Mouse (Mus musculus) G1E (cell line): ENCODE measurements around the gene Pak4. TPM values are rescaled to one million over a fixed set of nuclear protein-coding genes. Genes with fewer than 3 reads are reported as not detected.

ENCODE experiments used
- ATAC-seq: 2 replicates; pipeline ENCODE4 v1.8.0; 2016; ENCODE audit warnings: mild to moderate bottlenecking; ENCODE audit not compliant: insufficient number of reproducible peaks, poor library complexity, low FRiP score, severe bottlenecking; ENCODE audit errors: extremely low read depth
- DNase-seq: peaks from one replicate; pipeline ENCODE4 v3.0.0; 2012; ENCODE audit warnings: low spot score
- H3K27me3 ChIP-seq: 2 replicates; pipeline ENCODE4 v1.6.1; 2012; ENCODE audit warnings: mild to moderate bottlenecking, low read length, inconsistent platforms; ENCODE audit not compliant: insufficient read depth
- H3K36me3 ChIP-seq: replicated peaks from 2 replicates; pipeline ENCODE3; 2012; ENCODE audit warnings: mild to moderate bottlenecking, inconsistent platforms
- H3K4me1 ChIP-seq: 2 replicates; pipeline ENCODE4 v1.6.1; 2012; ENCODE audit warnings: low read depth, low read length, inconsistent platforms, mixed read lengths; ENCODE audit not compliant: insufficient read depth
- H3K4me3 ChIP-seq: 2 replicates; pipeline ENCODE4 v1.5.1; 2012; ENCODE audit warnings: low read depth, mild to moderate bottlenecking, inconsistent platforms, low read length, moderate library complexity, mixed read lengths
- H3K9me3 ChIP-seq: replicated peaks from 2 replicates; pipeline ENCODE4 v1.6.1; 2012; ENCODE audit warnings: inconsistent platforms
- CTCF ChIP-seq: IDR thresholded peaks from 2 replicates; pipeline ENCODE4 v1.5.1; 2012; ENCODE audit warnings: low read depth, low read length, inconsistent platforms, mixed read lengths
- GATA1 ChIP-seq: IDR thresholded peaks from 2 replicates; pipeline ENCODE4 v1.6.1; 2012; ENCODE audit warnings: borderline replicate concordance, low read length, inconsistent platforms, mixed read lengths
- GATA2 ChIP-seq: IDR thresholded peaks from 2 replicates; pipeline ENCODE4 v1.6.1; 2012; ENCODE audit warnings: low read depth, low read length, inconsistent platforms, borderline replicate concordance
- POLR2AphosphoS5 ChIP-seq: IDR thresholded peaks from 2 replicates; pipeline ENCODE4 v1.6.1; 2012; ENCODE audit warnings: low read depth, low read length, inconsistent platforms; ENCODE audit not compliant: insufficient replicate concordance
- TAL1 ChIP-seq: conservative IDR thresholded peaks from 2 replicates; pipeline ENCODE4 v1.6.1; 2012; ENCODE audit warnings: low read depth, low read length, inconsistent platforms, mixed read lengths
- polyA plus RNA-seq: library from polyadenylated mRNA; stranded (reverse); fragments of >175 nt; gene quantifications from 2 replicates; pipeline ENCODE4 v1.2.3, GENCODE M21; 2012
- total RNA-seq, 2 experiments: library from RNA; stranded (forward) in 1 of 2; stranded (reverse) in 1 of 2; fragments of 200-1000 nt in 1 of 2; fragments of >200 nt in 1 of 2; fragmentation: Nextera tagmentation in 1 of 2; gene quantifications; 2 replicates each; pipeline ENCODE4 v1.2.3; 2014 to 2017

Pak4 gene
- total and polyA plus RNA-seq, 3 experiments: 5.6 to 72.6 (median 16.0) TPM

DNA sequence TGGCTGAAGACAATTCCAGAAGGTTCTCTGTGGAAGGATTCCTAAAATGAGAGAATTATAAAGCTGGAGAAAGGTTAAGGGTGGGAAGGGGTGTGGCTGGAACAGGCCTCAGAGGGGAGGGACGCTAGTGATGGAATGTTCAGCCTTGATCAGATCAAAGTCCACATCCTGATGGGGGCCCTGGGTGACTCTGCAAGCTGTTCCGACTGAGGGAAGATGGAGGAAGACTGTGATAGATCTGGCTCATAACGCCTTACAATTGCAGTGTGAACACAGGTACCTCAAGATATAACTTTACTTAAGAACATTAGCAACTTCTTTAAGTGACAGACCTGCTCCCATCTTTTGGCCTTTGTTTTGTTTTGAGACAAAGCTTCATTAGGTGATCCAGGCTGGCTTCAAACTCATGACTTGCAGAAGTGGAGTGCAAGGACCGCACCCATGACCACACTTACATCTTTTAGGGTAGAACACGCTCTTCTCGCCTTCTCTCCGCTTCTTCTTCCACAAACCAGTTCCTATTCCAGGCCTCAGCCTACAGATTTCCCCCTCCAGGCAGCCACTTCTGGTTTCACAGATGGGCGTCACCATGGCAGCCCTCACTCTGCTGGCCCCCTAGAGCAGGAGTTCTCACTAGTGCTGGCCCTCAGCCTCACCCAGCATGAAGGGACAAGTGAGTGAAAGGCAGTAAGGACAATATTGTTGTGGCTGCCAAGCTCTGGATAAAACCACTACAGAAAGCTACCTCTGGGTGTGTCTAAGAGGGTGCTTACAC is 14.2 kb downstream of the Pak4 start:
- DNase-seq (peak; percentile 47), ATAC-seq (no peak)
- Histone ChIP-seq H3K27me3 (no peaks in the 10 kb centered on the region), H3K9me3 (no peaks in the 10 kb centered on the region), H3K4me3 (peak overlapping the region; percentile 63; the same call in 1 of the 2 replicates), H3K36me3 (peaks cover 69% of the 10 kb centered on the region), H3K4me1 (peaks cover 94% of the 10 kb centered on the region)
- TF ChIP-seq TAL1: no peak
- no peak for TF ChIP-seq GATA1
- TF ChIP-seq GATA2: no peak
- TF ChIP-seq POLR2AphosphoS5: no peak
- no peak for TF ChIP-seq CTCF

GRCm38 (mm10) chr7:28582841-28583240 is 15.1 kb downstream of the Pak4 start:
- Histone ChIP-seq H3K27me3 (no peaks in the 10 kb centered on the region), H3K9me3 (no peaks in the 10 kb centered on the region), H3K4me1 (peaks cover 99% of the 10 kb centered on the region), H3K4me3 (peak overlapping the region; percentile 63; the same call in 1 of the 2 replicates), H3K36me3 (peaks cover 70% of the 10 kb centered on the region)
- DNase-seq (peak; percentile 52), ATAC-seq (peak; percentile 52; the same call in 1 of the 2 replicates)
- peak; percentile 46; the same call in 1 of the 2 replicates for TF ChIP-seq GATA2
- peak; percentile 69 for TF ChIP-seq TAL1
- TF ChIP-seq CTCF: no peak
- no peak for TF ChIP-seq POLR2AphosphoS5

- ATAC-seq: peak; percentile 59
- peaks cover 99% of the 10 kb centered on the region for H3K4me1 ChIP-seq
Measured at GRCm38 (mm10) chr7:28581721-28582120, 16.3 kb downstream of the Pak4 start.

GRCm38 (mm10) chr7:28579826-28580225 is 18.2 kb downstream of the Pak4 start:
- no peak for TF ChIP-seq GATA2
- no peak for TF ChIP-seq POLR2AphosphoS5
- no peak for TF ChIP-seq CTCF
- TF ChIP-seq TAL1: no peak
- no peak for TF ChIP-seq GATA1
- peaks cover 71% of the 10 kb centered on the region for H3K36me3 ChIP-seq
- H3K4me1 ChIP-seq: peaks cover 99% of the 10 kb centered on the region
- H3K9me3 ChIP-seq: no peaks in the 10 kb centered on the region
- H3K4me3 ChIP-seq: peak overlapping the region; percentile 24; the same call in 1 of the 2 replicates
- ATAC-seq (no peak), DNase-seq (no peak)
- H3K27me3 ChIP-seq: no peaks in the 10 kb centered on the region

More at GRCm38 (mm10) chr7:28581721-28582120, 16.3 kb downstream of the Pak4 start:
- peak; percentile 67 for DNase-seq
- Histone ChIP-seq H3K36me3 (peaks cover 69% of the 10 kb centered on the region), H3K4me3 (peak overlapping the region; percentile 55; the same call in 1 of the 2 replicates), H3K9me3 (no peaks in the 10 kb centered on the region), H3K27me3 (no peaks in the 10 kb centered on the region)
- TF ChIP-seq TAL1 (peak; percentile 82), POLR2AphosphoS5 (no peak), GATA2 (no peak), CTCF (no peak), GATA1 (no peak)

DNA sequence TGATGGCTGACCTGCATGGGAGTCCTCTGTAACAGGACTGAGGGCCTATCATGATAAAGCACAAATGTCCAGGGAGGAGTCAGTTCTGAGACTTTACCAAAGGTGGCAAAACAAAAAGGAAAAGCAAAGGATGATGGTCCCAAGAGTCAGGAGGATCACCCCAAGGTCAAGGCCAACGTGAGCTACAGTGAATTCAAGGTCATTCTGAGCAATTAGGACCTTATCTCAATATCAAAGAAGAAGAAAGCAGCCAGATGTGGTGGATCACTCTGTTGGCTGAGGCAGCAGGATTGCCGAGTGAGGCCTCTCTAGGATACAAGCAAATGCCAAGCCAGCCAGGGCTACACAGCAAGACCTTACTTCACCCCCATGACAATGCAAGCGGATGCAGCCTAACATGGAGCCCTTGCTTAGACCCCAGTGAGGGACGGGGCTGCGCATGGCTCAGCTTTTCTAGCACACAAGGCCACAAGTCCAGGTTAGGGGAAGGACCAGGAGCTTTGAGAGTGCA is 19.4 kb downstream of the Pak4 start:
- no peak for TF ChIP-seq TAL1
- TF ChIP-seq GATA2: no peak
- no peak for TF ChIP-seq CTCF
- TF ChIP-seq POLR2AphosphoS5: no peak
- no peak for TF ChIP-seq GATA1
- Histone ChIP-seq H3K4me3 (peak overlapping the region; percentile 8; the same call in 1 of the 2 replicates), H3K4me1 (peaks cover 99% of the 10 kb centered on the region), H3K36me3 (peaks cover 73% of the 10 kb centered on the region), H3K9me3 (no peaks in the 10 kb centered on the region), H3K27me3 (no peaks in the 10 kb centered on the region)
- ATAC-seq (no peak), DNase-seq (no peak)
